Mouse (Mus musculus) spleen, postnatal 4 days (tissue): Measurements from ENCODE around the gene Kif26a.

Experiments
- DNase-seq, 2 experiments: peaks; one replicate each; pipeline ENCODE4 v3.0.0; 2022; ENCODE audit warnings: low spot score in 2 of 2

Gene Kif26a

GRCm38 (mm10) chr12:112215545-112215944 is 69.5 kb downstream of the Kif26a start:
- DNase-seq = no peak

DNA sequence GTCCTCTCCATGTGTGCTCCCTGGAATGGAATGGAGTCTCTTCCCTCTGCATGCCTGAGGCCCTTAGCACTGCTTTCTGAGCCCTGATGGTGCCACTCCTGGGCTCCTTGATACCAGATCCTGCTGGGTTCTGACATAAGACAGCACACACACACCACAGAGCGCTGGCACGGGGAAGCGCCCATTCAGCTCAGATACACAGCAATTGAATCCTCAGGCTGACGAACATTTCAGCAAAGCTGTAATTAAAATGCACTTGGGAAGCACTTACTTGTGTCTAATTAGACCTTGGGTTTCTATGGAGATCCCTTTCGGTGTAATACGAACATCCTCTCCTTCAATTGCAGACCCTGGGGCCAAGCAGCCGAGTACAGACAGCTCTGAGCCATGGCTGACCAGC is 71.0 kb downstream of the Kif26a start:
- DNase-seq = no peak

DNA sequence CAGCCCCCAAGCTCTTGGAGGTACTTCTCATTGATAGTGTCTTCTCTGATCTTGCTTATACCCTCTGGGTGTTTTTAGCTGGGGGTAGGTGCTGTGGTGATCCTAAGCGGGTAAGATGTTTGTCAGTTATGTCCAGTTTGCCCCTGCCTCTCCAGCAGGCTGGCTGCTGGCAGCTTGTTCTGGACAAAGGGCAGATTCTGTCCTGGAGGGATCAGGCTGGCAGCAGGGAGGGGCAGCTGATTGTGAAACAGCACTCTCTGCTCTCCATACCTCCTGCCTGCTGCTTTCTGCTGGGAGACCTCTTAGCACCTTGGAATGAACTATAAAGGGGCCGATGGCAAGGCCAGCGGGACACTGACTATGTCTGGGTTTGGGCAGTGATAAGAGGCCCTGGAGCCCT is 71.7 kb downstream of the Kif26a start:
- no peak for DNase-seq

GRCm38 (mm10) chr12:112221290-112221689 is 75.3 kb downstream of the Kif26a start:
- no peak for DNase-seq

DNA sequence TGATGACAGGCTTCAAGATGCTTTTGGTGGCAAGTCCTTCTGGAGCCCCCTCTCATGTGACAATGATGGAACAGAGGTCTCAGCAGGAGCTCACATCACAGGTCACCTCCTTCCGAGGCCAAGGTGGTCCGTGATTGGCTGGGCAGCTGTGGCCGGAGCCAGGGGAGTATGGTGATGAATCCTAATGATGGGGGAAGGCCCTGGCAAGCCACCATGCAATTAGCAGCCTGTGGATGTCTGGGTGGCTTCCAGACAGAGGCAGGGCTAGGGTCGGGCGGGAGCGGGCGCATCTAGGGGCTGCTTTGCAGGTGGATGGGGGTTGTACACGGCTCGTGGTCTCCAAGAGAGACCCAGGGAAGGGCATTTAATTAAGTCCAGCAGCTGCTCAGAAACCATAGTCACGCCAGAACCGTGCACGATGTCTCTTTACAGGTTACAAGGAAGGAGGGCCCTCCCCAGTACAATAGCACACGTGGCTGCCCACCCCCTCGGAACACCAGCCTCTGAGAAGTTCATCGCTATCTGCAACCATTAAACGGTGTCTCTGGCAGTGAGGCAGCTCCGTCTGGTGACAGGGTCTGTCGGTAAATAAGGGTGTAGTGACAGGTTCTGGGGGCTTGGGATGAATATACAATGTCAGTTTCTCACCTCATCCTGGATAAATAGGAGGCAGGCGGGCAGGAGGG is 75.9 kb downstream of the Kif26a start:
- no peak for DNase-seq

- no peak for DNase-seq
These were observed 77.8 kb downstream of the Kif26a start for GRCm38 (mm10) chr12:112223721-112224337.

DNA sequence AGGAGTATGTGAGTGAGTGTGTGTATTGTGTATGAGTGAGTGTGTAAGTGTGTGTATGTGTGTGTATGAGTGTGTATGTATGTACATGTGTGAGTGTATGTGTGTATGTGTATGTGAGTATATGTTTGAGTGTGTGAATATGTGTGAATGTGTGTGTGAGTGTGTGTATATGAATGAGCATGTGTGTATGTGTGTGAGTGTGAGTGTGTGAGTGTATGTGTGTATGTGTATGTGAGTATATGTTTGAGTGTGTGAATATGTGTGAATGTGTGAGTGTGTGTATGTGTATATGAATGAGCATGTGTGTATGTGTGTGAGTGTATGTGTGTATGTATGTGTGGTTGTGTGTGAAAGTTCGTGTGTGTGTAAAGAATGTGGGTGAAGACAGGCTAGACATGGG is 80.2 kb downstream of the Kif26a start:
- DNase-seq = no peak

DNA sequence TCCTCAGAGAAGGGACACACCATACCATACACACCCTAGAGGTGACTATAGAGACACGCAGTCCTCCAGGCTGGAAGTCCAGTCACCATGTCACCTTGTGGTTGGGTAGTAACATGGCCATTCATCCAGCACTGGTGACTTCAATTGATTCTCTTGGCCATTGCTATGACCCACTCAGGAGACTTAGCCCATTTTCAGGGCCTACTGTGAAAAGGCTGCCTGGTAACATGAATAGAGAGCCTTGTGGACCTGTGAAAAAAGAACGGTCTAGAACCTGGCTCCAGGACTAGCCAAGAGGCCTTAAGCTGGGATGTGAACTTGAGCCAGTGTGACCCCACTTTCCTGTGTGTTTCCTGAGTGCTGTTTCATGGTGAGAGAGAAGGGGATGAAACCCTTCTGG is 80.6 kb downstream of the Kif26a start:
- no peak for DNase-seq

DNA sequence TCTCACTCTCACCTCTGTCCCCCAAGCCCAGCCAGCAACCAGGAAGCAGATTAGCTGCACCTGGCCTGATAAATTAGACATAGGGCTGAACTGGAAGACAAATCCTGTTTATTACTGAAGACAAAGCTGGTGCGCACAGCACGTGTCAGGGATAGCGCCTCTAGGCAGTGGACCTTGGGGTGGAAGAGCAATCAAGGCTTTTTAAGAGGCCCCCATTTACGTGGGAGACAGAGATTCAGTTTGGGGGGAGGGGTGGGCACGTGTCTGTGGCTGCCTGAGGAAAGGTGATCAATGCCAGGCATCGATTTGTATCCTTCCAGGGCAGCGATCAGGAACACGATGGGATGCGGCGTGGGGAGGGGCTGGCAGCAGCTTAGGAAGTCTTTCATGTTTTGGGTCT is 83.1 kb downstream of the Kif26a start:
- DNase-seq = no peak

- no peak for DNase-seq
These were observed 84.2 kb downstream of the Kif26a start for GRCm38 (mm10) chr12:112230196-112230595.
